Mouse (Mus musculus) limb, embryonic 12.5 days (tissue): ENCODE data around the gene Psmb10. TPM values are rescaled to one million over a fixed set of nuclear protein-coding genes. Genes with fewer than 3 reads are reported as not detected.

ENCODE experiments used
- ATAC-seq: fragments of 200-750 bp; cut with Nextera tagmentation; 2 replicates; pipeline ENCODE4 v1.8.0; 2017; ENCODE audit warnings: low read depth, moderate TSS enrichment; ENCODE audit not compliant: insufficient number of reproducible peaks, insufficient read depth, low FRiP score, low TSS enrichment
- H3K27ac ChIP-seq: fragments of 300-500 bp; sonication (generic); 2 replicates; pipeline ENCODE4 v1.5.1; 2016; ENCODE audit warnings: mild to moderate bottlenecking, moderate library complexity
- H3K27me3 ChIP-seq: fragments of 300-500 bp; sonication (generic); 2 replicates; pipeline ENCODE4 v1.6.1; 2016; ENCODE audit warnings: mild to moderate bottlenecking, moderate library complexity
- H3K36me3 ChIP-seq: fragments of 300-500 bp; sonication (generic); 2 replicates; pipeline ENCODE4 v1.6.1; 2016; ENCODE audit warnings: mild to moderate bottlenecking, moderate library complexity
- H3K4me1 ChIP-seq: fragments of 300-500 bp; sonication (generic); replicated peaks from 2 replicates; pipeline ENCODE4 v1.6.1; 2016
- H3K4me2 ChIP-seq: fragments of 300-500 bp; sonication (generic); 2 replicates; pipeline ENCODE4 v1.6.1; 2016; ENCODE audit warnings: mild to moderate bottlenecking, moderate library complexity
- H3K4me3 ChIP-seq: fragments of 300-500 bp; sonication (generic); replicated peaks from 2 replicates; pipeline ENCODE4 v1.5.1; 2016; ENCODE audit warnings: mild to moderate bottlenecking
- H3K9ac ChIP-seq: fragments of 300-500 bp; sonication (generic); replicated peaks from 2 replicates; pipeline ENCODE4 v1.6.1; 2016; ENCODE audit warnings: mild to moderate bottlenecking, moderate library complexity
- H3K9me3 ChIP-seq: fragments of 300-500 bp; sonication (generic); 2 replicates; pipeline ENCODE4 v1.6.1; 2016; ENCODE audit warnings: mild to moderate bottlenecking, moderate library complexity
- WGBS: fragments of 180-500 bp; shearing (Covaris S2); methylation state at CpG from one replicate; pipeline ENCODE4 v1.1.7; 2016; 5-methylcytosine and 5-hydroxymethylcytosine counted together
- microRNA-seq: library from miRNA; unstranded; fragments of <30 nt; microRNA quantifications from one replicate; pipeline ENCODE4, GENCODE M21; 2017
- polyA plus RNA-seq: library from polyadenylated mRNA; unstranded; fragments of >200 nt; fragmentation: Nextera tagmentation; extraction: Ambion mirVana; gene quantifications from 2 replicates; pipeline ENCODE4 v1.2.1, GENCODE M21; 2016

The Psmb10 gene
- polyA plus RNA-seq, 1 experiment from 2014 or later, result 24.1 TPM

DNA sequence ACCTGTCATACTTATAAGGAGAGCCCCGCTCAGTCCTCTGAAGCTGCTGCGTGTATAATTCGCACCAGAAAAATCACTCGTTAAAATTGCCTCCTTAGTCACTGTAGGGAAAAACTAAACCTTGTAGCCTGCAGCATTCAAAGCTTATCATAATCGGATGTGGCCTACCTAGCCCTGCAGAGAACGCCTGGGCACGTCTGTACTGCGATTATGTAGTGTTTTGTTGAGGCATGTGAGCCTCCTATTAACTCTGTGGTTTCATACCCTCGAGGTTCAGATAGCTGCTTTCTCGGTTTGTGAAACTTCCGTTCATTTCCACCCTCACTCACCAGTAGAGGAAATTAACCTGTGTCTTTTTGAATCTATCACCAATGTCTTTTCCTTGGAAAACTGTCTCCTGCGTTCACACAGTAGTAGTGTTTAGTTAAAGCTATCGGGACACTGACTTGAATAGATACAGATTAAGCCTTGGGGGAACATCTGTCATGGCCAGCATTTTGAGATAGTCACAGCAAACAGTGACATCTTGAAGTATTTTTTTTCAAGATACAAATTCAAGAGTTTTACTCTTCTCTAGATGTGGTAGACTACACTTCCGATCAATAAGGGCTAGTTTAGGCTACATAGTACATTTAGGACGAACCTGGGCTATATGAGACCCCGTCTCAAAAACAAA lies 37.2 kb downstream of the Psmb10 start:
- Histone ChIP-seq H3K9ac (peak overlapping the region; percentile 97), H3K4me2 (peak overlapping the region; percentile 72), H3K36me3 (peaks cover 7% of the 10 kb centered on the region), H3K9me3 (no peaks in the 10 kb centered on the region), H3K27ac (peak overlapping the region; percentile 90), H3K4me1 (peaks cover 8% of the 10 kb centered on the region), H3K4me3 (peak overlapping the region; percentile 87), H3K27me3 (no peaks in the 10 kb centered on the region)
- WGBS, result 37% methylated on average over 16 of the region's 16 CpGs
- ATAC-seq, result no peak

DNA sequence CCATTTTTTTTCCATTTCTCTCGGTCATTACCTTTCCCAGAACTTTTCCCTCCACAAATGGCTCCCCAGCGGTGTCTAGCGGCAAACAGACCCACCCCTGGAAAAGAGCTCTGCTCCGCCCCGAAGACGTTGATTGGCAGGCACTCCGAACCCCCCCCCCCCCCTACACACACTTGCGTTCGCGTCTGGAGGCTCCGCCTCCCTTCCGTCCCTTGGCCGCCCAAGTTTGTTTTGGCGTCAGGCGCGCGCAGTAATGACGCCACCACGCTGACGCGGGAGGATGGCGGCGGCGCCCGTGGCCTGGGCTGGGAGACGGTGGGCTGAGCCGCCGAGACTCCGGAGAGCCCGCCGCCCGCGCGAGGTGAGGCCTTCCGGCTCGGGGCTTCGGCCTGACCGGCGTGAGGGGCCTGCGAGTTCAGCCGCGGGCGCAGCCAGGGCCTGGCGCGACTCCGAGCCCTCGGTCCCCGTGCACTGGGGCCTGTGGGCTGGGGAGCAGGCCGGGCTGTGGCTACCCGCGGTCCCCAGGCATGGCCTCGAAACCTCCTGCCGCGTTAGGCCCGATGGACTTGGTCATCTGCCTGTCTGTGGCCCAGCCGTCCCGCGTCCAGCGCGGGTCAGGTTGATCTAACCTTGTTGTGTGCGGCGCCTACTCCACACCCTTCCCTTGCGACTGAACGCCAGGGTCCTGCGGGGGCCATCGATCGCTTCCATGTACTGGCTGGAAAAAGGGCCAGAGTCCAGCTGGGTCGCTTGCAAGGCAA lies 37.9 kb downstream of the Psmb10 start, which contains the start of gene Pskh1:
TSS of gene Pskh1 (plus strand) at position 262 of the 761 bp plus-strand sequence.
- under 1% methylated on average over 68 of the region's 68 CpGs for WGBS
- peak; percentile 88 for ATAC-seq
- Histone ChIP-seq H3K27ac (peak within 1 kb of the TSS; percentile 90), H3K36me3 (peaks cover 3% of the 10 kb centered on the region; the same call in 1 of the 2 replicates), H3K4me2 (peak within 1 kb of the TSS; percentile 72), H3K9ac (peak within 1 kb of the TSS; percentile 97), H3K9me3 (no peaks in the 10 kb centered on the region), H3K4me3 (peak within 1 kb of the TSS; percentile 87), H3K4me1 (peaks cover 8% of the 10 kb centered on the region), H3K27me3 (no peaks in the 10 kb centered on the region)

DNA sequence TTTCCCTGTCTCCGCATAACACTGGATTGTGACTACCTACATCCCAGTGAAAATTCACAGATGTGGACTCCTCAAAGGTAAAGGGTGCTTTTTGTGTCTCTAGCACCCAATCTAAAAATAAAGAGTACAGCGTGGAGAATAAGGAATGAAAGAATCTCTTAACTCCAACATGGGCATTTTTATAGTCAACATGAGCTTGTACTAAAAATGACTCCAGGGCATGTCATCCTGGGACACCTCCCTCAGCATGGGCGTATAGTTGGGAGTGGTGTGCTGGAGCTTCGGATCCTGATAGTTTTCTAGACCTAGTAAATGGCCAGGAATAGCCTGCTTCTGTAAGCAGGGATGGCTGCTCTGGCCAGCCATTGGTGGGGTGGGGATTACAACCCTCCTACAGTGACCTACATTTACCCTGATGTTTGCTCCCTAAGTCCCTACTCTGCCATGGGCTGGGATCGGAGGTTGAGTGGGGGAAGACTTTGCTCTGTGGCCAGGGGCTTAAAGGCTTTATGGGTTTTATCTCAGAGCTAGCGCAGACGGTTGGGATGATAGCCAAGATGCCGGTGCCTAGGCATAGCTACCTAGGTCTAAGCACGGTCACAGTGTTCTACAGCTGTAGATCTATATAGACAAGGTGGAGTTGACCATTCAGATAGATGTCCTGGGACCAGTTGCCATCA lies 40.3 kb downstream of the Psmb10 start:
- Histone ChIP-seq H3K36me3 (peaks cover 20% of the 10 kb centered on the region), H3K4me1 (peaks cover 15% of the 10 kb centered on the region), H3K4me3 (no peak overlapping the region), H3K27ac (no peak overlapping the region), H3K9me3 (no peaks in the 10 kb centered on the region), H3K4me2 (no peak overlapping the region), H3K27me3 (no peaks in the 10 kb centered on the region), H3K9ac (no peak overlapping the region)
- 79% methylated on average over 9 of the region's 9 CpGs for WGBS
- ATAC-seq, result no peak

DNA sequence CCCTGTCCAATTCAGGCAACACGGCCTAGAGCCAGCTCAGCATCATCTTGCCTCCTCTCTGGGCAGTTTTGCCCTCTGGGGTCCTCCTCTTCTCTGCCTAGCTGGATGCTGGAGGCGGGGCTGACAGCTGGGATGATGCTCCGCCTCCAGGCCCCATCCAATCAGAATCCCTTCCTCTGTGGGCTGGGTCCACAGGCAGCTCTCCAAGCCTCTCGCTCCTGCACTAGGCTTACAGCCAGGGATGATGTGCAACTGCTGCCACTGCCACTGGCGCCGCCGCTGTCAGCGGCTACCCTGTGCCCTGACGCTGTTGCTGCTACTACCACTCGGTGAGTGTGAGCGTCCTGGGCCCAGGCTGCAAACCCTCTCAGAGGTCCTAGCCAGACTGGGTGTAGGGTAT lies 44.9 kb downstream of the Psmb10 start, which contains the start of gene Nrn1l:
TSS of gene Nrn1l (plus strand) at position 229 of the 400 bp plus-strand sequence.
- H3K27me3 ChIP-seq, result no peaks in the 10 kb centered on the region
- H3K27ac ChIP-seq, result 0 out of 2 replicates have a peak within 1 kb of the TSS, but pooled peaks have one; percentile 2
- peak; percentile 48 for ATAC-seq
- peak within 1 kb of the TSS; percentile 16; the same call in 1 of the 2 replicates for H3K4me2 ChIP-seq
- no peak within 1 kb of the TSS for H3K9ac ChIP-seq
- 5% methylated on average over 11 of the region's 11 CpGs for WGBS
- H3K9me3 ChIP-seq, result no peaks in the 10 kb centered on the region
- peaks cover 7% of the 10 kb centered on the region for H3K4me1 ChIP-seq
- no peak within 1 kb of the TSS for H3K4me3 ChIP-seq
- H3K36me3 ChIP-seq, result peaks cover 66% of the 10 kb centered on the region

DNA sequence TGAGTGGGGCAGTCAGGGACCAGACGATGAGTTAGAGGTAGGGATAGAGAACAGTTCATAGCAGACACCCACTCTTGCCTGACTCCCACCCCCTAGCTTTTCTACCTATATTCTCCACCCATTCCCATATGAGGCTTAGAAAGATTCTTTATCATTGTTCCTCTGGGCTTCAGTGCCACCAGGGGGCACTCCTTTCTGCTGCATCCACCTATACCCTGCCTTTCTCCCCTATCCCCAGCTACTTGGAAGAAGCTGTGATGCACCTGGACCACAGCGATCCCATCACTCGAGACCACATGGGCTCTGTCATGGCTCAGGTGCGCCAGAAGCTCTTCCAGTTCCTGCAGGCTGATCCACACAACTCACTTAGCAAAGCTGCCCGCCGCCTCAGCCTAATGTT lies 45.8 kb downstream of the Psmb10 start:
- Histone ChIP-seq H3K27me3 (no peaks in the 10 kb centered on the region), H3K27ac (no peak overlapping the region), H3K4me3 (no peak overlapping the region), H3K4me2 (no peak overlapping the region), H3K9ac (no peak overlapping the region), H3K9me3 (no peaks in the 10 kb centered on the region), H3K36me3 (peaks cover 75% of the 10 kb centered on the region), H3K4me1 (peaks cover 7% of the 10 kb centered on the region)
- 83% methylated on average over 6 of the region's 6 CpGs for WGBS
- no peak for ATAC-seq

DNA sequence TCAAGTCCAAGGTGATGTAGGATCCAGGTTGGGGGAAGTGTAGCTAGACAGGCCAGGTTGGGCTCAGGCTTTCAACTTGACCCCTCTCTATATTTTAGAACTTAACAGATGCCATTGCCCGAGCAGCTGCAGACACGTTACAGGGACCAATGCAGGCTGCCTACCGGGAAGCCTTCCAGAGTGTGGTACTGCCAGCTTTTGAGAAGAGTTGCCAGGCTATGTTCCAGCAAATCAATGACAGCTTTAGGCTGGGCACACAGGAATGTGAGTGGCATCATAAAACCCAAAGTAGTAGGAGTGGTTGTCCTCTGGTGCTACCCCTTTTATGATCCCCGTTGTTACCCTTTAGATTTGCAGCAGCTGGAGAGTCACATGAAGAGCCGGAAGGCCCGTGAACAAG lies 47.4 kb downstream of the Psmb10 start:
- 88% methylated on average over 6 of the region's 6 CpGs for WGBS
- H3K9me3 ChIP-seq, result no peaks in the 10 kb centered on the region
- H3K36me3 ChIP-seq, result peaks cover 90% of the 10 kb centered on the region
- no peak overlapping the region for H3K27ac ChIP-seq
- no peaks in the 10 kb centered on the region for H3K27me3 ChIP-seq
- peaks cover 7% of the 10 kb centered on the region for H3K4me1 ChIP-seq
- H3K4me2 ChIP-seq, result no peak overlapping the region
- ATAC-seq, result no peak
- H3K9ac ChIP-seq, result no peak overlapping the region
- H3K4me3 ChIP-seq, result no peak overlapping the region

DNA sequence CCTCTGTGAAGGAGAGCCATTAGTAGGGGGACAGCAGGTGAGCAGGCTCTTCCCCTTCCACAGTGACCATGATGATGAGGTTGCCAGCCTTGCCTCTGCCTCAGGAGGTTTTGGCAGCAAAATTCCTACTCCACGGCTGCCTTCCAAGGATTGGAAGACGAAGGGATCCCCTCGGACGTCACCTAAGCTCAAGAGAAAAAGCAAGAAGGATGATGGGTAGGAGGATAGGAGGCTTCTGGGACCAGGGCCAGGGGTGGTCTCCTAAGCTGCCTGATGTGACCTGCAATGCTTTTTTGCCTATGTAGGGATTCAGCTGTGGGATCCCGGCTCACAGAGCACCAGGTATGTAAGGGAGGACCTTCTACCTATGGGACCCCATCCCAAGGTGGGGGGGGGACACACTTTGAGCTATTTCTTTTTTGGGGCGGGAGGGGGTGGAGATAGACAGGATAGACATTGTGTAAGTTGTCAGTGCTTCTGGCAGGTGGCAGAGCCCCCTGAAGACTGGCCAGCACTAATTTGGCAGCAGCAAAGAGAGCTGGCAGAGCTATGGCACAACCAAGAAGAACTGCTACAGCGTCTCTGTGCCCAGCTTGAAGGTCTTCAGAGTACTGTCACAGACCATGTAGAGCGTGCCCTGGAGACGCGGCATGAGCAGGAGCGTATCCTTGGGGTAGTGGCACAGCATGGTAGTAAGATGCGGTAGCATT lies 48.3 kb downstream of the Psmb10 start:
- 94% methylated on average over 12 of the region's 12 CpGs for WGBS

More for the DNA sequence above, 48.3 kb downstream of the Psmb10 start:
- Histone ChIP-seq H3K36me3 (peaks cover 95% of the 10 kb centered on the region), H3K9me3 (no peaks in the 10 kb centered on the region), H3K4me1 (peaks cover 7% of the 10 kb centered on the region), H3K27me3 (no peaks in the 10 kb centered on the region), H3K4me3 (no peak overlapping the region), H3K9ac (no peak overlapping the region), H3K4me2 (no peak overlapping the region), H3K27ac (no peak overlapping the region)
- no peak for ATAC-seq

Small RNA genes lying within 50 kb of the gene (microRNA-seq; reads per million reads assigned to microRNA genes)
- gene Mir7074, result not detected

Other genes with a start within 250 kb of the Psmb10 start
- gene Acd, start 237.3 kb downstream of the Psmb10 start, polyA plus RNA-seq, result 75.3 and 76.7 TPM in 2 replicates
- 14.6 and 16.1 TPM in 2 replicates for gene Pard6a, start 237.3 kb downstream of the Psmb10 start, polyA plus RNA-seq
- 0.25 TPM in 1 of 2 replicates, not detected in the other for gene 4933405L10Rik, start 230.8 kb downstream of the Psmb10 start, polyA plus RNA-seq
- gene Enkd1, start 230.2 kb downstream of the Psmb10 start, polyA plus RNA-seq, result 34.9 and 35.9 TPM in 2 replicates
- gene Gfod2, start 179.8 kb downstream of the Psmb10 start, polyA plus RNA-seq, result 29.0 and 30.2 TPM in 2 replicates
- 14.9 and 17.2 TPM in 2 replicates for gene Ranbp10, start 111.1 kb downstream of the Psmb10 start, polyA plus RNA-seq
- 0.17 and 0.56 TPM in 2 replicates for gene Tsnaxip1, start 110.7 kb downstream of the Psmb10 start, polyA plus RNA-seq
- 55.3 and 59.2 TPM in 2 replicates for gene Cenpt, start 85.2 kb downstream of the Psmb10 start, polyA plus RNA-seq
- gene Thap11, start 83.3 kb downstream of the Psmb10 start, polyA plus RNA-seq, result 85.6 and 96.3 TPM in 2 replicates
- gene Nutf2, start 77.9 kb downstream of the Psmb10 start, polyA plus RNA-seq, result 253 and 266 TPM in 2 replicates
- 72.0 and 75.7 TPM in 2 replicates for gene Edc4, start 57.6 kb downstream of the Psmb10 start, polyA plus RNA-seq
- 0.38 and 0.77 TPM in 2 replicates for gene Nrn1l, start 44.9 kb downstream of the Psmb10 start, polyA plus RNA-seq
- 43.0 and 48.2 TPM in 2 replicates for gene Pskh1, start 38.0 kb downstream of the Psmb10 start, polyA plus RNA-seq
- gene Ctrl, start 4.6 kb downstream of the Psmb10 start, polyA plus RNA-seq, result 1.3 and 1.6 TPM in 2 replicates
- 2.2 and 2.3 TPM in 2 replicates for gene Lcat, start 4.9 kb upstream of the Psmb10 start, polyA plus RNA-seq
- gene Slc12a4, start 27.7 kb upstream of the Psmb10 start, polyA plus RNA-seq, result 35.5 and 42.8 TPM in 2 replicates
- gene Dpep3, start 41.0 kb upstream of the Psmb10 start, polyA plus RNA-seq, result not detected in 2 replicates
- 23.8 and 24.4 TPM in 2 replicates for gene Dus2, start 52.9 kb upstream of the Psmb10 start, polyA plus RNA-seq
- 0.26 TPM in 1 of 2 replicates, not detected in the other for gene Dpep2nb, start 67.5 kb upstream of the Psmb10 start, polyA plus RNA-seq
- 21.0 and 22.9 TPM in 2 replicates for gene Ddx28, start 73.4 kb upstream of the Psmb10 start, polyA plus RNA-seq
- gene Nfatc3, start 120.4 kb upstream of the Psmb10 start, polyA plus RNA-seq, result 9.1 and 9.2 TPM in 2 replicates
- gene Esrp2, start 198.5 kb upstream of the Psmb10 start, polyA plus RNA-seq, result 7.4 and 8.1 TPM in 2 replicates
- gene Pla2g15, start 212.0 kb upstream of the Psmb10 start, polyA plus RNA-seq, result 16.7 and 16.8 TPM in 2 replicates
- gene Slc7a6, start 230.4 kb upstream of the Psmb10 start, polyA plus RNA-seq, result 64.5 and 70.8 TPM in 2 replicates